Mouse (Mus musculus) central nervous system, embryonic 14 days (tissue): ENCODE data around the gene H60c. TPM values are rescaled to one million over a fixed set of nuclear protein-coding genes. Genes with fewer than 3 reads are reported as not detected.

Source experiments
- polyA plus RNA-seq: library from polyadenylated mRNA; depleted of rRNA; stranded (reverse); fragments of >200 nt; gene quantifications from 2 replicates; pipeline ENCODE4 v1.2.3, GENCODE M21; 2012; rRNA removed

H60c gene
- polyA plus RNA-seq = 0.05 and 0.45 TPM in 2 replicates

DNA sequence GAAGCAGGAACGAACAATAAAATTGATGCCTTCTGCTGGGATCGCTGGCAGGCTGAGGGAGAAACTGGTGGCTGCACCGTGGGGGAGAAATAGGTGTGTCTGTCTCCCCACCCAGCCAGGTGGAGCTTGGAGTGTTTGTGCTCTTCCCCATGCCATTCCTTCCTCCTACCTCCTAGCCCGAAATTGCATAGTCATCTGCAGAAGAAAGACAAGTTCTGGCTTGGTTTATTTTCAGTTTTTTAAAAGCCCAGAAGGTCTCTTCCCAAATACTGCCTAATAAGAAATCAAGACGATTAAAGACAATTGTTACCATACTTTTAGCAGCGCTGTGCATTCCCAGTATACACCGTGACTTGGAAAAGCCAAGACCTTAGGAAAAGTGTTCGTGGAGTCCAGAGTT is at the start of gene H60c:
Gene H60c, minus strand, starts transcription at position 101 of the 400 bp plus-strand sequence.

Other genes starting within 250 kb of the H60c start
- gene Ppp1r14c, start 98.3 kb upstream of the H60c start, polyA plus RNA-seq = 16.5 and 17.3 TPM in 2 replicates